Mouse (Mus musculus) kidney, adult 2 months (tissue): ENCODE measurements around the gene Krtap9-5. TPM values are rescaled to one million over a fixed set of nuclear protein-coding genes. Genes with fewer than 3 reads are reported as not detected.

Experiments
- DNase-seq: peaks from one replicate; pipeline ENCODE4 v3.0.0; 2021
- H3K27ac ChIP-seq: fragments of 200-500 bp; 2 replicates; pipeline ENCODE4 v1.5.1; 2012; ENCODE audit warnings: low read depth, low read length, control low read depth, inconsistent platforms; ENCODE audit not compliant: insufficient read depth
- H3K27me3 ChIP-seq: fragments of 200-500 bp; replicated peaks from 2 replicates; pipeline ENCODE4 v1.6.1; 2012; ENCODE audit warnings: mild to moderate bottlenecking, moderate library complexity, low read length, inconsistent platforms; ENCODE audit not compliant: control insufficient read depth, insufficient read depth
- H3K36me3 ChIP-seq: fragments of 200-500 bp; 2 replicates; pipeline ENCODE4 v1.6.1; 2012; ENCODE audit warnings: mild to moderate bottlenecking, moderate library complexity, low read length, inconsistent platforms; ENCODE audit not compliant: control insufficient read depth, insufficient read depth
- H3K4me1 ChIP-seq: fragments of 200-500 bp; 2 replicates; pipeline ENCODE4 v1.6.1; 2011; ENCODE audit warnings: low read length; ENCODE audit not compliant: control insufficient read depth, insufficient read depth
- H3K4me3 ChIP-seq: fragments of 200-500 bp; 2 replicates; pipeline ENCODE4 v1.5.1; 2011; ENCODE audit warnings: mild to moderate bottlenecking, low read depth, low read length, control low read depth; ENCODE audit not compliant: insufficient read depth
- CTCF ChIP-seq: fragments of 200-500 bp; conservative IDR thresholded peaks from 2 replicates; pipeline ENCODE4 v1.5.1; 2011; ENCODE audit warnings: low read depth, mild to moderate bottlenecking, control low read depth, low read length, moderate library complexity, mixed read lengths; ENCODE audit not compliant: insufficient read depth, insufficient read length
- POLR2A ChIP-seq: fragments of 200-500 bp; IDR thresholded peaks from one replicate; pipeline ENCODE4 v1.6.1; 2011; ENCODE audit warnings: low read depth, low read length, control low read depth
- WGBS: fragments of 180-500 bp; shearing (Covaris S2); methylation state at CpG from one replicate; pipeline ENCODE4 v1.1.7; 2018; 5-methylcytosine and 5-hydroxymethylcytosine counted together
- polyA plus RNA-seq: library from polyadenylated mRNA; depleted of rRNA; stranded (reverse); fragments of >200 nt; gene quantifications from 2 replicates; pipeline ENCODE4 v1.2.3, GENCODE M21; 2012

The Krtap9-5 gene
- polyA plus RNA-seq, 1 experiment = not detected

GRCm38 (mm10) chr11:99978953-99979352 lies 30.7 kb downstream of the Krtap9-5 start, which contains the start of gene Krtap29-1:
Gene Krtap29-1 (minus strand): TSS chr11:99979053.
- H3K4me1 ChIP-seq = no peaks in the 10 kb centered on the region
- no peak within 1 kb of the TSS for H3K27ac ChIP-seq
- H3K36me3 ChIP-seq = no peaks in the 10 kb centered on the region
- H3K27me3 ChIP-seq = no peaks in the 10 kb centered on the region
- TF ChIP-seq POLR2A (no peak), CTCF (no peak)
- no peak within 1 kb of the TSS for H3K4me3 ChIP-seq
- DNase-seq = no peak
- 61% methylated on average over 5 of the region's 5 CpGs for WGBS

DNA sequence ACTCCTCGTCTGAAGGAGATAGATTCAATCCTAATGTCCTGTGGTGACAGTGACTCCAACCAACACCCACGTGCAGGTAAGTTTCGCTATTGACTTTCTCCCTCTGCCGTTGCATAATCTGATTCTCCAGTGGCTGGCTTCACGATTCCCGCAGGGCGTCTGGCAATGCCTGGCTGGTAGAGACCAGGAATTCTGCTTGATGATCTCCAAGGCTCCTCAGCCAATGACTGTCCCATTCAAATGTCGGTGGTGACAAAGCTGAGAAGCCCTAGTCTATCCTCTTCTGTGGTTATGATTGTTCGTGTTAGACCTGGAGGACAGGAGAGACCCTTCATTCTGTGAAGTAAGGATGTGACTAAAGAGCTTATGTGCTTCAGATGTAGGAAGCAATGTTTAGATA lies 34.5 kb downstream of the Krtap9-5 start:
- WGBS = 82% methylated on average over 9 of the region's 9 CpGs
- TF ChIP-seq CTCF = no peak
- no peak for TF ChIP-seq POLR2A
- H3K36me3 ChIP-seq = no peaks in the 10 kb centered on the region

DNA sequence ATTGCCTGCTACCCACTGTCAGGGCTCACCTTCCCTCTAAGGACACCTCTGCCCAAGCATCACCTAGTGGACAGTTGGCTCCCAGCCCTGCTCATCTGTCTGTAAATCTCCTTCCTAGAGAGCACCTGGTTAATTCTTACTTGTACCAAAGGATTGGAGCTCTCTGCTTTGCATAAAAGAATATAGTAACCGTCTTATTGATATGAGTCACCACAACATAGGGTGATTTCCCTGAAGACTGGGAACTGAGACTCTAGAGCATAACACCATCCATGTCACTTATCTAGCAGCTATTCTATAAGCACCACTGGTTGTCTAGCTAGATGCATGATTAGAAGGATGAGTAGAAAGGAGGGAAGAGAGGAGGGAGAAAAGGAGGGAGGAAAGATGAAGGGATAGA lies 35.2 kb downstream of the Krtap9-5 start:
- 85% methylated on average over 1 of the region's 1 CpGs for WGBS
- Histone ChIP-seq H3K4me3 (no peak overlapping the region), H3K27me3 (no peaks in the 10 kb centered on the region), H3K4me1 (no peaks in the 10 kb centered on the region), H3K27ac (no peak overlapping the region), H3K36me3 (no peaks in the 10 kb centered on the region)
- DNase-seq = no peak
- TF ChIP-seq CTCF = no peak
- TF ChIP-seq POLR2A = no peak

More for the DNA sequence above, 34.5 kb downstream of the Krtap9-5 start:
- H3K4me3 ChIP-seq = no peak overlapping the region
- no peaks in the 10 kb centered on the region for H3K4me1 ChIP-seq
- no peak for DNase-seq
- no peak overlapping the region for H3K27ac ChIP-seq
- H3K27me3 ChIP-seq = no peaks in the 10 kb centered on the region

DNA sequence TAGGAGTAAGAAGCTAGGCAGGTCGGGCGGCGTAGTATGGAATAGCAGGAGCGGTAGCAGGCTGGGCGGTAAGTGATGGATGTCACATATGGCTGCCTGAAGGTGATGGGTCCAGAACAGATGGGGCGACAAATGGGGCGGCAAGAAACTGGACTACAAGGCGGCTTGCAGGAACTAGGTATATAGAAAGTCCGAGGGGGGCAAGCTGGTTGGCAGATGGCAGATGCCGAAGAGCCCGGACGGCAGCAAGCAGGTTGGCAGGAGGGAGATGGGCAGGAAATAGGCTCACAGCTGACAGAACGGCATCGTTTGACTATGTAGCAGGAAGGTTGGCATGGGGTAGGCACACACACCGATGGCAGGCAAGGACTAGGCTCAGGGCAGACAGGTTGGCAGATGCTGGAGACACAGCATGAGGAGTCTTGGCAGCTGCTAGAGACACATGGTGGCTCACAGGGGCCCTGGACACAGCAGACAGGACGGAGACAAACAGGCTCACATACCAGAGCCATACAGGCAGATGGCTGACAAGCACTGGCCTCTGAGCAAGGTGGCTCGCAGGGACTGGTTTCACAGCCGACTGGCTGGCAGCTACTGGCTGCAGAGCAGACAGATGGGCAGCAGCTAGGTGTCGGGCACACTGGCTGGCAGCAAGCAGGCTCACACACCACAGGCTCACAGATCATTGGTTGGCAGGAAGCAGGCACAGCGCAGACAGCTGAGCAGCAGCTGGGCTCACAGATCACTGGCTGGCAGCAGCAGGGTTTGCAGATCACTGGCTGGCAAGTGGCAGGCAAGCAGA lies 37.2 kb downstream of the Krtap9-5 start:
- TF ChIP-seq CTCF (no peak), POLR2A (no peak)
- 64% methylated on average over 20 of the region's 20 CpGs for WGBS
- Histone ChIP-seq H3K4me1 (no peaks in the 10 kb centered on the region), H3K27ac (no peak overlapping the region), H3K4me3 (no peak overlapping the region), H3K36me3 (no peaks in the 10 kb centered on the region), H3K27me3 (no peaks in the 10 kb centered on the region)
- DNase-seq = no peak

- no peak for DNase-seq
- H3K27me3 ChIP-seq = no peaks in the 10 kb centered on the region
- WGBS = 60% methylated on average over 8 of the region's 8 CpGs
- H3K4me3 ChIP-seq = no peak within 1 kb of the TSS
- no peaks in the 10 kb centered on the region for H3K36me3 ChIP-seq
- TF ChIP-seq CTCF (no peak), POLR2A (no peak)
- no peak within 1 kb of the TSS for H3K27ac ChIP-seq
- no peaks in the 10 kb centered on the region for H3K4me1 ChIP-seq
These were observed 37.9 kb downstream of the Krtap9-5 start, which contains the start of gene Krtap16-1 for GRCm38 (mm10) chr11:99986180-99986647. Gene Krtap16-1 (minus strand): TSS chr11:99986597.

DNA sequence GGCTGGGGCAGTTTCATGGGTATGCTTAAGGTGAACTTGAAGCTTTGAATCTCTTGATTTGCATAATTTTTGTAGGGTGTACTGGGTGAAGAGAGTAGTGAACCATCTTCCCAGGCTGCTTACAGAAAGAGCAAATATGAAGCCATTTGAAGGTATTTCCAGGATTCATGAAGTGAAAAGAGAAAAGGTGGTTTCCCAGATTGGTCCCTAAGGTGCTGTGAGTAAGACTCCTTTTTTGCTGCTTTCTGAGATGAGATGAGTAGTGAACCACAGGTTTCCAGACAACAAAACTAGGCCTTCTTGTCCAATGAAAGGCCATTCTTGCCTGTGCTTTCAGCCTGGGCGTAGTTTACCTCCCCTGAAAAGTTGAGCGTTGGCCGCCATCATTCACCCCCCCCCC lies 40.3 kb downstream of the Krtap9-5 start:
- DNase-seq = no peak
- Histone ChIP-seq H3K4me1 (no peaks in the 10 kb centered on the region), H3K4me3 (no peak overlapping the region), H3K36me3 (no peaks in the 10 kb centered on the region), H3K27ac (no peak overlapping the region), H3K27me3 (no peaks in the 10 kb centered on the region)
- 92% methylated on average over 3 of the region's 3 CpGs for WGBS
- no peak for TF ChIP-seq POLR2A
- TF ChIP-seq CTCF = no peak

DNA sequence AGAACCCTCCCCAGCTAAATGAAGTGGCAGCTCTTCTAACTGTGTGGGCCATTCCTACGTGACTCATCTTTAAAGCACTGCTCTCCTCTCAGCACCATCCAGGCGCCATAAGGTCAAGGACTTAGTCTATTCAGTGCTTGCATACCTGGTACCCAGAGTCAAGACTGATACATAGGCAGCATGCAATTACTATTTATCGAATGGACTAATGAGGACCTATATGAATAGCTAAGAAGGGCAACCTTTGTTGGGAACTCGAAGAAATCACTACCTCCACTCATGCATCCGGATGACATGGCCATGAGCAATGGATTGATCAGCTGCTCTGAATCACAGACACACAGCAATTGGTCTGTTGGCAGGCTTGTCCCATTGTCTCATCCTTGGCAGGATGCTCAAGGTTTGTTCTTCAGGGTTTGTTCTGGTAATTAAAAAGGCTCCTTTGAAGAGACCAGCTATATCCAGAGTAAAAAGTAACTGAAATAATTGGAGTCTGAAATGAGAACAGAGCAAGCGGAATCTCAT lies 41.7 kb downstream of the Krtap9-5 start:
- 86% methylated on average over 6 of the region's 6 CpGs for WGBS
- no peaks in the 10 kb centered on the region for H3K4me1 ChIP-seq
- no peaks in the 10 kb centered on the region for H3K27me3 ChIP-seq
- no peaks in the 10 kb centered on the region for H3K36me3 ChIP-seq
- H3K27ac ChIP-seq = no peak overlapping the region
- H3K4me3 ChIP-seq = no peak overlapping the region
- no peak for DNase-seq
- no peak for TF ChIP-seq CTCF
- no peak for TF ChIP-seq POLR2A
